Mouse (Mus musculus): Measurements from ENCODE around the gene Bpifb5.
"Not testable (repeated sequence)": the region's sequence is repeated elsewhere in the genome, so short reads cannot be mapped to it uniquely, and the experiment has no call there.

DNA sequence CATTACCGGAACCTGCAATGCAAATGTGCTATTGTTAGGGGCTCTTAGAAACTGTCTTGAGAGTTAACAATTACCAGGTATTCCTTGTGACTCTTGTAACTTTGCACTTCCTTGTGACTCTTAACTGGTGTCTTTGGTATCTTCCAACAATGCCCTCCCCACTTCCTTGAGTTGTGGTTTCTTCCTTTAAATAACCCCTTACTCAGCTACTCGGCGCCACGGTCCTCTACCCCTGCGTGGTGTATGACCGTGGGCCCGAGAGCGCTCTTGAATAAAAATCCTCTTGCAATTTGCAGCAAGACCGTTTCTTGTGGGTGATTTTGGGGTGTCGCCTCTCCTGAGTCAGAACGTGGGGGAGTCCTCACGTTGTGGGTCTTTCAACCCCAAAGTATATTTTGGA lies 19.2 kb downstream of the Bpifb5 start:
- TF ChIP-seq CTCF, POLR2A (IDR thresholded peaks at IDR 0.05; ENCODE audit: extremely low read depth, insufficient read depth, low read length): not testable (repeated sequence)
